Mouse (Mus musculus): ENCODE data around the gene Phospho1. TPM values are rescaled to one million over a fixed set of nuclear protein-coding genes. Genes with fewer than 3 reads are reported as not detected.

The Phospho1 gene
- 10 to 100 TPM; 82.5 to 91.1 TPM for total RNA-seq (2021)
- long read RNA-seq, experiment 1, transcript Phospho1-202 (3 exons, 590 nt), result major isoform, 13 of 13 reads
- long read RNA-seq, experiment 1, partial matches to known transcripts, result 0 of 13 reads
- long read RNA-seq, experiment 1, other reads (novel, unspliced or antisense), result 0 of 13 reads
- long read RNA-seq, experiment 2, transcript Phospho1-202 (3 exons, 590 nt), result major isoform, 12 of 20 reads
- long read RNA-seq, experiment 2, partial matches to known transcripts, result 2 of 20 reads
- long read RNA-seq, experiment 2, other reads (novel, unspliced or antisense), result 5 of 20 reads

DNA sequence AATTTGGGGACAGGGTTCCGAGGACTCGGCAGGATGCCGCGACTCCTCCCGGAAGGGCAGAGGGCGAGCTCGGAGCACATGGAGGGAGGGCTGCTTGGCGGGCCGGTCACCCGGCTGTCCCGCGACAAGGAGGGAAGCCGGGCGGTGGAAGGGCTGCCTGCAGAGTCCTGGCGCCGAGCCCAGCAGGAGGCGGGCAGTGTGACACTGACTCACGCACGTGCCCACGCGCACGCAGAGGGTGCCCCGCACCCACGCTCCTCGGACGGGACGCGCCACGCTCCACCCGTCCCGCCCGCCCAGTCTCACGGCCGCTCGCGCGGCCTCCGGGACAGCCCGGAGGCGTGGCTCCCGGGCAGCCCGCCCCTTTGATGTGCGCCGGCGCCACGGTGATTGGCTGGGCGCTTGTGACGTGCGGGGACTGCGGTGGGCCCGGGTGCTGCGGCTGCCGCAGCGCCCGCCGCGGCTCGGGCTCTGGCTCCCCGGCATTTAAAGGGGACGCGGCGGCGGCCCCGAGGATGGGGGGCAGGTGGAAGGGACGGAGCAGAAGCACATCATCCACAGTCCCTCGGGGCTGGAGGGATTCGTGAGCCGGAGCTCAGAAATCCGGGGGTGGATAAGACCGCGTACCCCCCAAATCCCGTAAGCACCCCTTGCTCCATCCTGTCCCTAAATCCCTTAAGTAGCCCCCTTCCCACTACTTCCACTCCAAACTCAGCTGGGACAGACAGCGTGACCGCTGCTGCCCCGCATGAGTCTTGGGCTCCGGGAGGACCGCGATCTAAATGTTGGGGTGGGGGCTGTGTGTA, at the start of gene Phospho1:
TSS of gene Phospho1 (plus strand) at position 429 of the 806 bp plus-strand sequence.
- DNase-seq (ENCODE audit: low spot score in 2 of 2), result peak; percentile 89 to 91

DNA sequence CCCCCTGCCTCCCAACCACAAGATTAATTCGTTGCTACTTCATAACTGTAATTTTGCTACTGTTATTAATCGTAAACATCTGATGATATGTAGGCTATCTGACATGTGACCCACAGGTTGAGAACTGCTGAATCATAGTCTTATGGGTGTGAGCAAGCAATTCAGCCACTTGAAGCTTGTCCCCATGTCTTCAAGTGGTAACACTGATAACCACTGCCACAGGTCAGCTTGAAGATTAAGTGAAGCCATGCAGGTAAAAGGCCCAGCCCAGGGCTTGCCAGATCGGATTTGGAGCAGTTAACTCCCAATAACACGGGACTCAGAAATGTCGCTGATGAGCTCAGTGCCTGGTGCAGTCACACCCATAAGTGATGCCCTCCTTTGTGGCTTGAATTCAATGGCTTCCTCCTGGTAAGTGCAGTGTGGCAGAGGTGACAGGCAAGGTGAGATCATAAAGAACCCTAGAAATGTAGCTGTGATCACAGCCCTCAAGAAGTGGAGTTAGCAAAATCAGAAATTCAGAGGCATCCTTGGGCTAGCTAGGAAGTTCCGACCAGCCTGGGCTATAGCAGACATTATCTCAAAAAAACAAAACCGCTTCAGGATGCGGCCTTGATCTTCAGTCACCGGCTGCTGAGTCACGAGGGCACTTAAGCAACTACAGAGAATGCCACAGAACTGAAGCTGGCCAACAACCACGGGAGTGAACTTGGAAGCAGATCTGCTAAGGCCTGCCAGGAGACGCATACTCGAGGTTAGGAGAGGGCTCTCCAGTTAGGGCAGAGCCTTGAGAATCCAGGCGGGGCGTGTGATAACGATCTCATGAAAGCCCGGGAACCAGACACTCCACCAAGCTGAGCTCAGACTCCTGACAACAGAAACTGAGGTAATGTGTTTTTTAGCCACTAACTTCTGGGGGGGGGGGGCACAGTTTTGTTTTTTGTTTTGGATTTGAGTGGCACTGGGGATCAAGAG, 46.7 kb upstream of the Phospho1 start:
- DNase-seq (ENCODE audit: low spot score in 2 of 2), result peak in 1 of 2 experiments; percentile 44

DNA sequence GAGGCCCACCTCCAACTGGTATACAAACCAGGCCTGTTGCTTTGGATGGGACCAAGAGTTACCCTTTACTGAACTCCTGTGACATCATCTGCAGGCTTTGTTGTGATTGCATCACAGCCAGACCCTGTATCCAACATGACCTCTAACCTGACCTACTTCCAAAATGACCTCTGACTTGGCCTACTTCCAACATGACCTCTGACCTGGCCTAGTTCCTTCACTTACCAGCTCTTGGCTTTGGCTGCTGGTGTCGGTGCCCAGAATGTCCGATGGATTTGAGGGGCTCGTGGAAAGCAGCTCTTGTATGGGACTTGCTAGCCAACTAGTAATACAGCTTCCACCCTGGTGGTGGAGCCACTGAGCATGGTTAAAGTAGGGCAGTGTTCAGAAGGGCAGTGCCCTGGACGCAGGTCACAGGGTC, 45.5 kb upstream of the Phospho1 start:
- DNase-seq (ENCODE audit: low spot score in 2 of 2), result no peak

DNA sequence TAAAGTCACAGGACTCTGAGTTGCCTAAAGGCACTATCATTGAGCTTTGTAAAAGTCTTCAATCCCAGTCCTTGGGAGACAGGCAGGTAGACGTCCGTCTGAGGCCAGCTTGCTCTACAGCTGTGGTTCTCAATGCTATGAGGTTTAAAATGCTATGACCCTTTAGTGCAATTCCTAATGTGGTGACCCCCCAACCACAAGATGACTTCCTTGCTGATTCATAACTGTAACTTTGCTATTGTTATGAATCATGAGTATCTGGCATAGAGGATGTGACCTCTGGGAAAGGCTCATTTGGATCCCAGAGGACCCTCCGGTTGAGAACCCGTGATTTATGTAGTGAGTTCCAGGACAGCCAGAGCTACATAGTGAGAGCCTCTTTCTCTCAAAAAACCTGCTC, 44.9 kb upstream of the Phospho1 start:
- no peak for DNase-seq (ENCODE audit: low spot score in 2 of 2)

DNA sequence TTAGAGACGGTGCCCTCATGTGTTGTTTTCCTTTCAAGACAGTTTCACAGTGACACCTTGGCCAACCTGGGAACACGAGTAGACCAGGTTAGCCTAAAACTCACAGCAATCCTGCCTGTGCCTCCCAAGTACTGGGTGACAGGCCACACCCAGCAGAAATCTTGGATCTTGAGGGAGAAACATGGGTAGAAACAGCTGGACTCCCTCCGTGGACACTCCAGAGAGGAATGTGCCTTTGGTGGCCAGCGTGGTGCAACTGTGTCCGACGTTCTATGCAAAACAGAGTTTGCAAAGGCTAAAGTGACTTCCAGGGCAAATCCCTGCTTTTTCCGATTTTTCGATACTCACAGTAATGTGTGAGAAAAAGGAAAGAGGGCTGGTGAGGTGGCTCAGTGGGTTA, 43.8 kb upstream of the Phospho1 start:
- no peak for DNase-seq (ENCODE audit: low spot score in 2 of 2)

DNA sequence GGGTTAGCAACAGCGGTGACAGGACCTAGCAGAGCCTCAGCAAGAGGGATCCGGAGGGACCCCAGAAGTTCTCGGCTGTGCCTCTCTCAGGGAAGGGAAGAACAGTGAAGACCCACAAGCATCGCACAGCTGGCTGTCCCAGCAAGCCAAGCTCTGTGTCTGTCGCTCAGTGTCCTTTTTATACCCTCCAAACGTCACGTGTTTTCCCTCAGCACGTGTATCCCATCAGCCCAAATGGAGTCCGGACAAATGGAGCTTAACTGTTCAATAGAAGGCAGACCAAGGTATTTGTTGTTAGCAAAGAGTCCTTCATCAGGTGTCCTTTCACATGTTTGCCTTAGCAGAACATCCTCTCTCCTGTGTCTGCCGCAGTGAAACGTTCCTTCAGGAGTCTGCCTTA, 42.7 kb upstream of the Phospho1 start:
- no peak for DNase-seq (ENCODE audit: low spot score in 2 of 2)

DNA sequence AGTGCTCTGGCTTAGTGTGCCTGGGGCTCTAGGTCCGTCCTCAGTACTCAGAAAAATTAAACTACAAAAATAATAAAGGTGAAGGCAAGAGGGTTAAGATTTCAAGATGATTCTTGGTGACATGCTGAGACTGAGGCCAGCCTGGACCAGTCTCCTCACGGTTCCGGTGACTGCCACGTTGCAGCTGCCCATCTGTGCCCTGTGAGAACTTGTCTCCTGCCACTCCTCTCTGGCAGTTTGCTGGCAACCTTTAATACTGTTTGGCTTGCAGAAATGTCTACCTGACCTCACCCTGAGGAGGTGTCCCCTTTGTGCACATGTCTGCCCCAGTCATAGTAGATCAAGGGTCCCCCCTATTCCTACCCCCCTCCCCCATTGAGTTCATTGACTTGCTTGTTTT, 40.8 kb upstream of the Phospho1 start:
- no peak for DNase-seq (ENCODE audit: low spot score in 2 of 2)

DNA sequence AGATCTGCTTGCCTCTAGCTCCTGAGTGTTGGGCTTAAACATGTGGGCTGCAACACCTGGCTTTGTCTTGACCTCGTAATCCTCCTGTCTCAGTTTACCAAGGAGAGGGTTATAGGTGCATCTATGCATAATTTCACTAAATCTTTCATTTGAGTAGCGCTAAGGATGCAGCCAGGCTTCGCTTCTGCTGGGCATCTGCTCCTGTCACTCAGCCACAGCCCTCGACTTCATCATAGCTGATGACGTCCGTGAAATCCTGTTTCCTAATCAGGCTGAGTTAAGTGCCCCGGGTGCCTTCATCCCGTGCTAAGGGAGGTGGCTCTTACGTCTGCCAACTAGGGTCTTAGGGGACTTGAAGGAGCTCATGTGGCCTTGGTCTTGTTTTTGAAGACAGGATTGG, 40.3 kb upstream of the Phospho1 start:
- no peak for DNase-seq (ENCODE audit: low spot score in 2 of 2)

DNA sequence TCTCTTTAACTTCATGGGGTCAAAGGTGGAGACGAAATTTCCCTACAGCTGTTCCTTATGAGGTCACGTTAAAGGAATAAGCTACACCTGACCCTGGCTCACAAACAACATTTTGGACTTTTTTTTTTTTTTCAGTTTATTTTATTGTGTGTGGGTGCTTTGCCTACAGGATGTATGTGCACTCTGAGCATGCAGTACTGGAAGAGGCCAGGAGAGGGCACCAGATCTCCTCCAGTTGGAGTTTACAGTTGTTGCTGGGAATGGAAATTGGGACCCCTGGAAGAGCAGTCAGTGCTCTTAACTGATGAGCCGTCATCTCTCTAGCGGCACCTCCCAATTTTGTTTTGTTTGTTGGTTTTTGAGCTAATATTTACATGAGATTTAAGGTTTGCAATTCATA, 38.6 kb upstream of the Phospho1 start:
- no peak for DNase-seq (ENCODE audit: low spot score in 2 of 2)

DNA sequence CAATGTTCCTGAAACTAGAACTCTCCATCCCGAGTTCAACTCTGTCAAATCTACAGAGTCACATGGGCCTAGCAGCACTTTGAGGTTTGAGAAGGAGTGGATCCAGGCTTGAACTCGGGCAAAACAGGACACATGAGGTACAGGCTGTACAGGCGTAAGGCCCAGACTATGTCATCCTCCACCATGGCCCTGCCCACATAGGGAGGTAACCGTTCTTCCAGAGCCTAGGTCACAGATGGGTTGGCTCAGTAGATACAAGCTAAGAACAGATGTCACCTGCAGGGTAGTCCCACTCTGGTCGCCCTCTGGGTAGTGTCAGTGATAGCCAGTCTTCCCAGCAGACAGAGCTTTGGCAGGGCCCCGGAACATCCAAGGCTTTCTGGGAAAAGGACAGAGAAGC, 37.8 kb upstream of the Phospho1 start:
- DNase-seq (ENCODE audit: low spot score in 2 of 2), result no peak

DNA sequence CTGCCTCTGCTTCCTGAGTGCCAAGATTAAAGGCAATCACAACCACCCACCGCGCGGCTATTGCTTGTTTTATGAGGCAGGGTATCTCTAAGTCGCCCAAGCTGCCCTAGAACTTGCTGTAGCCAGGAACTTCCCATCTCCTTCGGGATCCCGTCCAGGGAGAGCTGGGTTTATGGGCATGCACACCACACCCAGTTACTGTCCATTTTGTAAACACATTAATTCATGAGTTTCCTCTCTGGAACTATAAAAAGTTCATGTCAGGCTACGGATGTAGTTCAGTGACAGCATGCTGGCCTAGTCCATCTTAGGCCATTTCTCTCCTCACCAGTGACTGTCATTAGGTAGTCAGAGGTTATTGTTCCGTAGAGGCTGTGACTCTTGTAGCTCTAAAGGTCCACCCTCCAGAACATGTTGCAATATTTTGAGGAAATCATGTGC, 34.8 kb upstream of the Phospho1 start:
- DNase-seq (ENCODE audit: low spot score in 2 of 2), result no peak

DNA sequence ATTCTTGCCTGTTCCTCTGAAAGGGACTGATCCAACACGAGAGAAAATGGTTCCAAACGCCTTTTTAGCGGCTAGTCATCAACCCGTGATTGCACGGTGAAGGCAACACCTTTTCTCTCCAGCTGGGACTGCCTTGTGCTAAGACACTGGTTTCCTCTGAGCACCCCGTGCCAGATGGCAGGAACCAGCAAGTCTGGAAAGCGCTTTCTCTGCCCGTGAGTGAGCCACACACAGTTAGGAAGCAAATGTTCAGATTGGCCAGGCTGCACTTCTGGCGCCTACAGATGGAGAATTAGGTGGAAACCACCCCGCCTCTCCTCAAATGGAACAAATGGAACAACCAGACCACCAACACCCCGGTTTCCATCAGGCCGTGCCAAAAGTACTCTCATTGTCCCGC, 32.5 kb upstream of the Phospho1 start:
- no peak for DNase-seq (ENCODE audit: low spot score in 2 of 2)

DNA sequence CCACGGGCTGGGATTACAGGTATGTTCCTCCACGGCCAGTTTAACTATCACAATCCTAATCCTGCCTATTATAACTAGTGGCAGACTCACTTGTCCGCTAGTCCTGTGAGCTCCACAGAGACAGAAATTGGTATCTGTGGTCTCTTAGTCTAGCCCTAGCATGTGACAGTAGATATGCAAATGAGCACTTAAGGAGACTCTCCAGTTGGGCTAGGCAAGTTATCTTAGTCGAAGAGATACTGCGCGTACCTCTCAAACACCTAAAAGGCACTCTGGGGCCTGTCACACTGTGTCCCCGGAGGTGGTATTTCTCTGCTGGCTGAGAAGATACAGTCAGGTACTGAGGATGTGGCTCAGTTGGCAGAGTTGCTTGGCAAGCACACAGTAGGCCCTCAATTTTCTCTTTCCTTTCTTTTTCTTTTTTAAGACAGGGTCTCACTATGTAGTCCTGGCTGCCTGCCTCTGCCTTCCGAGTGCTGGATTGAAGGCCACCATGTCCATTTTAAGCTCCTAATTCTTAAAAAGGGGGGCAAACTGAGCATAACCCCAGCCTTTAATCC, 31.3 kb upstream of the Phospho1 start:
- no peak for DNase-seq (ENCODE audit: low spot score in 2 of 2)

DNA sequence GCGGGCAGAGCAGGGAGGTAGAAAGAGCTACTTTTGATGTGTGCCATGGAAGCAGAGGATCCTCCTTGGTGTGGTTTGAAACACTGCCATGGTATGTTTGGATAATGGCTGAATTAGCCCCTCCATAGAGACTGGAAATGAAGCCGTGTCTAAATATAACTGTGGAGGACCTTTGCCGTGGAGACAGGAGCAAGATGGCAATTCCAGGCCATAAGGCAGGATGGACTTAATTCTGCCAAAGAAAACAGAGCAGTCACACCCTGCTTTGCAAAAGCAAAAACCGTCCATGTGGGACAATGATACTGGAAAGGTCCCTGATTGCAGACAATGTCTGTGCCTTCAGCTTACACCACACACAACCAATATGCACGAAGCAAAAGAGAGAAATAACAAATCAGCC, 30.1 kb upstream of the Phospho1 start:
- DNase-seq (ENCODE audit: low spot score in 2 of 2), result no peak

DNA sequence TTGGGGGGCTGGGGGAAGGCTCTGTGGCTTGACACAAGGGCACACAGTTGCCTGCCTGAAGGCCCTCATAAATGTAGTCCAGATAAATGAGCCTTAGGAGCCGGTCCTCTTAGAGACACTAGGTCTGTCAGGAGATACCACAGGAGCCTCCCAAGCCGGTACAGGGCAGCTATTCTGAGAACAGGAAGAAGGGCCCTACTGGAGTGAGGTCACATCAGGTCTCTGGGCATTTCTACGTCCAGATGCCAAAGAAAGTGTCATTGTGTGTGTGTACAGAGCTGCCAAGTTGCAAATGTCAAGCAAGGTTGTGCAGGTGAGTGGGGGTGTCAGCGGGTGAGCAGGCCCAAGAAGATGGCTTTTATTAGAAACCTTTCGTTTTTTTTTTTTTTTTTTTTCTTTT, 28.7 kb upstream of the Phospho1 start:
- DNase-seq (ENCODE audit: low spot score in 2 of 2), result no peak

DNA sequence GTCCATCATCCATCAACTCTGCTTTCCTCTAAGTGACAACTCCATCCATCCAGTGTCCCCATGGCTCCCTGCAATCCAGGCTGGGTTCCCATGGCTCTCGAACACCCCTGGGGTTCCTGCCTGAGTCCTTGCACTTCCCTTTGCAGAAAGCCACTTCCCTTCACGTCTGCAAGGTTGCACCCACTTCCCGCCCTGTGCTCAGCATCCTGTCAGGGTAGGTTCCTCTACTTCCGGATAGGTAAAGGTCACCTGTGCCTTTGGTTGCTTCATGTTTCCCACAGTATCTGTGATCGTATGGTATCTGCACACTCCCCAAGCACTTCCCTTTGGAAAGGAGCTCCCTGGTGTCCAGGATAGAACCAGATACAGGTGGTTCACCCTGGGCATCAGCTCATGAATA, 19.3 kb upstream of the Phospho1 start:
- DNase-seq (ENCODE audit: low spot score in 2 of 2), result no peak

DNA sequence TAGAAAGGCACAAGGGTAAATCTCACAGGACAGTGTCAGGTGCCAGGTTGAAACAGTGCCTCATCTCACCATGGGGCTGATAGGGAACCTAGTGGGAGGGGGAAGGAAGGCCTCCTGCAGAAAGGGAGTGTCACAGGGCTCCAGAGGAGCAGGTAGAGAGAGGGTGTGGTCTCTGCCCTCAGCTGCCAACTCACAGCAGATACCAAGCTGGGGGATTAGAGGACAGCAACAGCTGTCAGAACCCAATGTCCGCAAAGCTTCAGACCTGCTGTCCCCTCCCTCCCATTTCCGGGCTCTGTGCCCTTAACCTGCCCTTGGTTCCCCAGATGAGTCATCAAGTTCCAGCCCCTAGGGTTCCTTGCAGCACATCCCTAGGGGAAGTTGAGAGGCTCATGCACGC, 18.8 kb upstream of the Phospho1 start:
- no peak for DNase-seq (ENCODE audit: low spot score in 2 of 2)

DNA sequence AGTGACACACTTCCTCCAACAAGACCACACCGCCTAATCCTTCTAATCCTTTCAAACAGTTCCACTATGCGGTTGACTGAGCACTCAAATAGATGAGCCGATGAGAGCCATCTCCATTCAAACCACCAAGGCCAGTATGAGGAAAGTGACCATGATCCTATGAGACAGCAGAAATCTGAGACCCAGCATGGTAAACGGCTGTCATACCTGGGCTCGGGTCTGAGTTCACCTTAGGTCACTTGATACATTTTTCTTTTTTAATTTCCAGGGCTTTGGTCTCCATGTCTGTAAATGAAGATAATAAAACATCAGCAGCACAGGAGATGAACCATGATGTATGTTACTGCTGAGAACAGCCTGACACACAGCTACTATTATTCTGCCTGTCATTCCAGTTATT, 16.4 kb upstream of the Phospho1 start:
- no peak for DNase-seq (ENCODE audit: low spot score in 2 of 2)

DNA sequence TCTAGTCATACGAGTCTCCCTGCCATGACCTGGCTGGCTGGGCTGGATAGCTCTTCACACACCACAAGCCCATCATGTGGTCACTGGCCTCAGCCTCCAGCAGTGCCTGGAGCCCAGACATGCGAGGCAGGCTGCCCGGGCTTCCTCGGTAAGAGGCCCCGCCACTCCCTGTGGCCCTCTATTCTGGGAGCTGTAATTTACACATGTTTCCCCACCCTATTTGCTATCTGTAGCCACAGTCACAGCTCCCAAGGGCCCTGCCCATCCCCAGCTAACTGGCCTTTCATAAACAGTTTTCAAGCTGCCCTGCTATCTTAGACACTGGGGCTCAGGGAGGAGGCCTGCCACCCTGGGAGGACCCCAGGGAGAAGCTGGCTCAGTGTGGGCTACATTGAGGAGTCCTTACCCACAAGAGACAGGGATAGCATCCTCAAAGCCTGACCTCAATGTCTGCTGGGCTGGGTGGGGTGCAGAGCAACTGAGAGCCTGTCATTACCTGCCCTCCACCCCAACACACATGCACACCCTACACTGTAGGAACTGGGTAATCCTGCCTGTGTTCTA, 15.8 kb upstream of the Phospho1 start:
- no peak for DNase-seq (ENCODE audit: low spot score in 2 of 2)

DNA sequence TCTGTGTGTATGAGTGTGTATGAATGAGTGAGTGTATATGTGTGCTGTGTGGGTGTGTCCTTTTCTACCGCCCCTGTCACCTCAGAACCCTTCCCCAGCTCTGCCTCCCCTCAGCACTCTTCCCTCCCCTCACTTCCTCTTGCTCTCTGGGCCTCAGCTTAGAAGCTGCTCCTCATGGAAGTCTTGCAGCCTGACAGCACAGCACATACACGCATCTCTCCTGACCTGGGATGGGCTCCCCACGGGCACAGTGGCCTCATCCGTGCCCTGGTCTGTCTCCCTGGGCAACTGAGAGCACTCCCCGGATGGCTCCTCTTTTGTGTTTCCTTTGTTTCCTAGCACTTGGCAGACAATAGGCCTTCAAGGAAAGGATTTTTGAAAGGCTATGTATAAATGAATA, 14.7 kb upstream of the Phospho1 start:
- DNase-seq (ENCODE audit: low spot score in 2 of 2), result no peak

DNA sequence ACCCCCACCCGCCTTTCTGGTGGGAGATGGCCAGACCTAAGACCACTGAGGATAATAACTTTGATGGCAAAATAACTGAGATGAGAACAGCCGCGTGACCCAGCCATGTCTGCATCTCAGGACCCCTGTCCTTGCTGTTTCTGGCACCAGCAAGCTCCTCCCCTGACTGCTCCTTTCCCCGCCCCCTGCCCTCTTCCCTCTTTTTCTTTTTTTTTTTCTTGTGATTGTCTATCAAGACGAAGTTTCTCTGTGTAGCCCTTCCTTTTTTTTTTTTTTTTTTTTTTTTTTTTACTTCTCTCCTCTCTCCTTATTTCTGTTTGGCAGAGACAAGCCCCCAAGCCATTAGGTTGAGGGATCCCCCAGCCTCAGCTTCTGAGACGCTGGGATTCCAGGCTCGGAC, 13.5 kb upstream of the Phospho1 start:
- DNase-seq (ENCODE audit: low spot score in 2 of 2), result no peak
